Mouse (Mus musculus): ENCODE data around the gene Cklf. TPM values are rescaled to one million over a fixed set of nuclear protein-coding genes. Genes with fewer than 3 reads are reported as not detected.
"Not testable (repeated sequence)": the region's sequence is repeated elsewhere in the genome, so short reads cannot be mapped to it uniquely, and the experiment has no call there.

Gene Cklf
- polyA plus RNA-seq, 1 experiment from 2014 or later, result 16.7 TPM

DNA sequence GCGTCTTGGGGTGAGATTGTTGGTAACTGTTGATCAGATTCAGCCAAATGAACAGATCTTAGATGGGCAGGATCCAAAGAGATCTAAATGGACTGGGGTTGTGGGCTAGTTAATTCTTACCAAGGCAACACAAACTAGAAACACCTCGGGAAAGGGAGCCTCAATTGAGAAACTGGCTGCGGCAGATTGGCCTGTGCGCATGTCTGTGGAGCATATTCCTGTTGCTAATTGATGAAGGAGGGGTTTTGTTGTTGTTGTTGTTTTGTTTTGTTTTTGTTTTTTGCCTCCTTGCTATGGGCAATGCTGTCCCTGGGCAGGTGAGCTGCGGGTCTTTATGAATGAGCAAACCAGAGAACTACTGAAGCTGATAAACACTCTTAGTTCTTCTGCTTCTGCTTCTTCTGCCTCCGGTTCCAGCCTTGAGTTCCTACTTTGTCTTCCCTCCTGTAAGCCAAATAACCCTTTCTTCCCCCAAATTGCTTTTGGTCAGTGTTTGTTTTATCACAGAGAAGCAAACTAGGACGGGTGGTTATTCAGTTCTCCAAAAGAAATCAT lies 1.1 kb upstream of the Cklf start:
- Histone ChIP-seq H3K4me3 (ENCODE audit: low read depth, low read length) (no peak overlapping the region), H3K9me3 (replicated peaks; ENCODE audit: control insufficient read depth, low read length) (no peaks in the 10 kb centered on the region), H3K27ac (ENCODE audit: low read length) (no peak overlapping the region), H3K4me1 (ENCODE audit: control insufficient read depth, low read depth, low read length) (peaks cover 21% of the 10 kb centered on the region), H3K4me2 (ENCODE audit: low read depth, low read length) (no peak overlapping the region), H3K36me3 (ENCODE audit: control insufficient read depth, insufficient read depth) (no peaks in the 10 kb centered on the region), H3K27me3 (ENCODE audit: control insufficient read depth, insufficient read depth, low read depth, low read length) (no peaks in the 10 kb centered on the region), H3K9ac (ENCODE audit: low read depth, low read length) (no peak overlapping the region)
- ATAC-seq (ENCODE audit: low read depth), result no peak
- 71% methylated on average over 7 of the region's 7 CpGs for WGBS (ENCODE audit: insufficient replicate concordance)

DNA sequence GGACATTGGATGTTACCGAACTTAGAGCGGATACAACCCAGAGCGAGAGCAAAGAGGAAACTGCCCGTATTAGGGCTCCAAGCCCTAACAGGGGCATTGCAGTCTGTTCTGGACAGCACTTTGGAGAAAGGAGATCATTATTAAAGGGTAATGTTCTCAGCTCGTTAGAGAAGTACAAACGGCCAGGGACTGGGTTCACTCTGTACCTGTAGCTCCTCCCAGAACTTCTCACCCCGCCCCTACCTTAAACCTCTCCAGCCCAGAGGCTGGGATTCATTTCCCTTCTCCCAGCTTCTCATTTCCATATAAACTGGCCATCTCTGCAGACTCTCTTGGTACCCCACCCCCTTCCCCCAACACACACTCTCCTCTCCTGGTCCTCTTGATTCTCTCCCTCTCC lies 800 bp downstream of the Cklf start:
- H3K27ac ChIP-seq (ENCODE audit: low read length), result peak overlapping the region; percentile 90
- H3K27me3 ChIP-seq (ENCODE audit: control insufficient read depth, insufficient read depth, low read depth, low read length), result no peaks in the 10 kb centered on the region
- H3K4me3 ChIP-seq (ENCODE audit: low read depth, low read length), result peak overlapping the region; percentile 81
- peak overlapping the region; percentile 77 for H3K9ac ChIP-seq (ENCODE audit: low read depth, low read length)
- peaks cover 21% of the 10 kb centered on the region for H3K4me1 ChIP-seq (ENCODE audit: control insufficient read depth, low read depth, low read length)
- H3K4me2 ChIP-seq (ENCODE audit: low read depth, low read length), result peak overlapping the region; percentile 97
- no peaks in the 10 kb centered on the region for H3K9me3 ChIP-seq (replicated peaks; ENCODE audit: control insufficient read depth, low read length)
- no peak for ATAC-seq (ENCODE audit: low read depth)
- no peaks in the 10 kb centered on the region for H3K36me3 ChIP-seq (ENCODE audit: control insufficient read depth, insufficient read depth)
- WGBS (ENCODE audit: insufficient replicate concordance), result under 1% methylated on average over 7 of the region's 7 CpGs

DNA sequence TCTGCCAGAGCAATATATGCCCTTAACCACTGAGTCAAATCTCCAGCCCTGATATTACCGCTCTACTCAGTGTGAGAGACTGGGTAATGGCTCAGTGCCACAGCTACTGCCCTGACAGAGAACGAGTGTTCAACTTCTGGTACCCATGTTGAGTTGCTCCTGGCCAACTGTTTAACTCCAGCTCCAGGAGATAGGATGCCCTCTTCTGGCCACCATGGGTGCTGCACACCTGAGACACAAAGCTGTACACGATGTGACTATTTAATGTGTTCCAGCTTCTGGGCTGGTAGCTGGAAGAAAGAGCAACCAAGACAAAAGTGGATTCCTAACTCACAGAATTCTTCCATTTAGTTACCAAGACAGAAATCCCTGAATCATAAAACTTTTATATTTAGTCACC lies 2.4 kb downstream of the Cklf start:
- peaks cover 5% of the 10 kb centered on the region for H3K36me3 ChIP-seq (ENCODE audit: control insufficient read depth, insufficient read depth)
- H3K27ac ChIP-seq (ENCODE audit: low read length), result no peak overlapping the region
- H3K27me3 ChIP-seq (ENCODE audit: control insufficient read depth, insufficient read depth, low read depth, low read length), result no peaks in the 10 kb centered on the region
- no peak overlapping the region for H3K9ac ChIP-seq (ENCODE audit: low read depth, low read length)
- WGBS (ENCODE audit: insufficient replicate concordance), result 61% methylated on average over 3 of the region's 3 CpGs
- no peak for ATAC-seq (ENCODE audit: low read depth)
- H3K4me1 ChIP-seq (ENCODE audit: control insufficient read depth, low read depth, low read length), result peaks cover 9% of the 10 kb centered on the region
- H3K9me3 ChIP-seq (replicated peaks; ENCODE audit: control insufficient read depth, low read length), result no peaks in the 10 kb centered on the region
- no peak overlapping the region for H3K4me2 ChIP-seq (ENCODE audit: low read depth, low read length)
- no peak overlapping the region for H3K4me3 ChIP-seq (ENCODE audit: low read depth, low read length)

DNA sequence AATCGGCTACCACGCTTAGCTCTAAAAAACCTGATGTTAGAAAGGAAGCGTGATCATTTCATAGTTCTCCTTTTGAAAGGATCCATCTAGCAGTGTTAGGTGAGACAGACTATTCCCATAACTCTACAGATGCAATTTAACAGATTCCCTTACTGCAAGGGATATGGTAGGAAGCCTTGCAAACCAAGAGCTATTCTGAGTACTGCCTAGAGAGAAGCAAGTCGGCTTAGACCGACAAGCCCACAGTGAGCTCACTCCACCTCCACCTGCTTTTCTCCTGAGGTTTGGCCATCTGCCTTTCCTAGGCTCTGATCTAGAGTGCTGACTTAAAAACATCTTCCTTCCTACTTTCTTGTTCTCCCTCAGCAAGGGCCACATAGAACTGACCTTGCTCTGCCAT lies 11.1 kb downstream of the Cklf start:
- not testable (repeated sequence) for H3K27ac ChIP-seq (ENCODE audit: low read length); ATAC-seq (ENCODE audit: low read depth)
- WGBS (ENCODE audit: insufficient replicate concordance), result 76% methylated on average over 5 of the region's 5 CpGs

DNA sequence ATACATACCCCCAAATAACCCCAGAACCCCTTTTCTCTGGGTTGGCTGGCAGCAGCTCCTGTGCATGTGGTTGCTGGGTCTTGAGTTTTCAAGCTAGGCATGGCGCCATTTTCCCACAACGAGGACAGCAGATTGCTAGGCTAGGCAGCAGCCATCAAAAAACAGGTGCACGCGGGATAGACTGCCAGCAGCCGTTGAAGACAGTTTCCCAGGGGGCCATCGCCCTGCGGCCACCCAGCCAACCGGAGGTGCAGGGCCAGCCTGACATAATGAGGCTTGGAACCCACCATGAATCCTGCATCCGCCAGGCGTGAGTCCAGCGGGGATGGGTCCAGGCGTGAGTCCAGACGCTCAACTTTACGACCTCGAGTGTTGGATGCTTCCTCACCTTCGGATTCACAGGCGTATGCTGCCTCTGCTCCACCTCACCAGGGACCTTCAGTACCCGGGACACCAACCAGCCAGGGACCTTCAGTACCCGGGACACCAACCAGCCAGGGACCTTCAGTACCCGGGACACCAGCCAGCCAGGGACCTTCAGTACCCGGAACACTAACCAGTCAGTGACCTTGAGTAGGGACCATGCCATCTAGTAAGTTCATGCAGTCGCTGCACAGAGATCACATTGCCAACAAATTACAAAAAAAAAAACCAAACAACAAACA lies 13.7 kb downstream of the Cklf start:
- H3K36me3 ChIP-seq (ENCODE audit: control insufficient read depth, insufficient read depth); ATAC-seq (ENCODE audit: low read depth); H3K4me2 ChIP-seq (ENCODE audit: low read depth, low read length); H3K9me3 ChIP-seq (replicated peaks; ENCODE audit: control insufficient read depth, low read length); H3K4me1 ChIP-seq (ENCODE audit: control insufficient read depth, low read depth, low read length); H3K4me3 ChIP-seq (ENCODE audit: low read depth, low read length); H3K27me3 ChIP-seq (ENCODE audit: control insufficient read depth, insufficient read depth, low read depth, low read length); H3K9ac ChIP-seq (ENCODE audit: low read depth, low read length); H3K27ac ChIP-seq (ENCODE audit: low read length): not testable (repeated sequence)
- WGBS (ENCODE audit: insufficient replicate concordance), result 80% methylated on average over 22 of the region's 22 CpGs

More for the DNA sequence above, 11.1 kb downstream of the Cklf start:
- not testable (repeated sequence) for H3K4me2 ChIP-seq (ENCODE audit: low read depth, low read length); H3K9ac ChIP-seq (ENCODE audit: low read depth, low read length); H3K27me3 ChIP-seq (ENCODE audit: control insufficient read depth, insufficient read depth, low read depth, low read length); H3K36me3 ChIP-seq (ENCODE audit: control insufficient read depth, insufficient read depth); H3K9me3 ChIP-seq (replicated peaks; ENCODE audit: control insufficient read depth, low read length); H3K4me1 ChIP-seq (ENCODE audit: control insufficient read depth, low read depth, low read length); H3K4me3 ChIP-seq (ENCODE audit: low read depth, low read length)

DNA sequence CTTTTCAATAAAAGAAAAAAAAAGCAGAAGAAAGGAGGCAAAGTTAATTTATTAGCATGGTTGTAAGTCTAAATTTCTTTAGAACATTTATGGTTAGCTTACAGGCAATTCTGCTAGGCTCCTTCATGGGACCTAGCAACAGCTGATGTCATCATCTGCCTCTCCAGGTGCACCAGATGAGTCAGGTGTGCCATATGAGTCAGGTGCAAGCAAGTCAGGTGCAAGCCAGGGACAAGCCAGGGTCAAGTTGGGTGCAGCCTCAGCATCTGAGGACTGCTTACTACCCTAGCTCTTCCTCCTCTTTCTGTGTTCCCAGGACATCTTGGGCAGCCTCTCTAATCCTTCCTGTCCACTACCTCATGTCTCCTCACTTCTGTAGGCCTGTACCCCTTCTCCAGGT lies 17.7 kb downstream of the Cklf start:
- Histone ChIP-seq H3K4me1 (ENCODE audit: control insufficient read depth, low read depth, low read length) (no peaks in the 10 kb centered on the region), H3K27ac (ENCODE audit: low read length) (no peak overlapping the region), H3K36me3 (ENCODE audit: control insufficient read depth, insufficient read depth) (no peaks in the 10 kb centered on the region), H3K4me3 (ENCODE audit: low read depth, low read length) (no peak overlapping the region), H3K9me3 (replicated peaks; ENCODE audit: control insufficient read depth, low read length) (no peaks in the 10 kb centered on the region), H3K9ac (ENCODE audit: low read depth, low read length) (no peak overlapping the region), H3K27me3 (ENCODE audit: control insufficient read depth, insufficient read depth, low read depth, low read length) (no peaks in the 10 kb centered on the region), H3K4me2 (ENCODE audit: low read depth, low read length) (no peak overlapping the region)
- ATAC-seq (ENCODE audit: low read depth), result no peak

DNA sequence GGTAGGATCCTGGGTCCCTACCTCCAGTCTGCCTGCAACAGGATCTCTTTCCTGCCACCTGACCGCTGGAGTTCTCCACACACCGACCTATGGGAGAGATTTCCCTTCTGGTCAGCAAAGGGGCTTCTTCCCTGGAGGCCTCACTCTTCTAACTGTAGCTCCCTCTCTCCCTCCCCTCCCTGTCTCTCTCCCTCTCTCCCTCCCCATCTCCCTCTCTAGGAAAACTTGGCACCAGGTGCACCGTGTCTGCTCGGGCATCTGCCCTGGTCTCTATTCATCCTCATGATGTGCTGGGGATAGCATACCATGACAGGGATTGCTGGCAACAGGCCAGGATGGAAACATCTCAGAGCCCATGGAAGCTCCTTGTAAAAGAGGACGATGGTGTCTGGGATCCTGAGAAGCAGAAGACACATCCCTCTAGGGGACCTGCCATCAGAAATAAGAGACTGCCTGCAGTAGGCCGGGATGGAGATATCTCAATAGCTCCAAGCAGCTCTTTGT lies 18.3 kb downstream of the Cklf start:
- Histone ChIP-seq H3K9me3 (replicated peaks; ENCODE audit: control insufficient read depth, low read length) (no peaks in the 10 kb centered on the region), H3K4me3 (ENCODE audit: low read depth, low read length) (no peak overlapping the region), H3K36me3 (ENCODE audit: control insufficient read depth, insufficient read depth) (no peaks in the 10 kb centered on the region), H3K4me1 (ENCODE audit: control insufficient read depth, low read depth, low read length) (no peaks in the 10 kb centered on the region), H3K4me2 (ENCODE audit: low read depth, low read length) (no peak overlapping the region), H3K27me3 (ENCODE audit: control insufficient read depth, insufficient read depth, low read depth, low read length) (no peaks in the 10 kb centered on the region), H3K27ac (ENCODE audit: low read length) (no peak overlapping the region), H3K9ac (ENCODE audit: low read depth, low read length) (no peak overlapping the region)
- ATAC-seq (ENCODE audit: low read depth), result no peak
- 79% methylated on average over 6 of the region's 6 CpGs for WGBS (ENCODE audit: insufficient replicate concordance)

DNA sequence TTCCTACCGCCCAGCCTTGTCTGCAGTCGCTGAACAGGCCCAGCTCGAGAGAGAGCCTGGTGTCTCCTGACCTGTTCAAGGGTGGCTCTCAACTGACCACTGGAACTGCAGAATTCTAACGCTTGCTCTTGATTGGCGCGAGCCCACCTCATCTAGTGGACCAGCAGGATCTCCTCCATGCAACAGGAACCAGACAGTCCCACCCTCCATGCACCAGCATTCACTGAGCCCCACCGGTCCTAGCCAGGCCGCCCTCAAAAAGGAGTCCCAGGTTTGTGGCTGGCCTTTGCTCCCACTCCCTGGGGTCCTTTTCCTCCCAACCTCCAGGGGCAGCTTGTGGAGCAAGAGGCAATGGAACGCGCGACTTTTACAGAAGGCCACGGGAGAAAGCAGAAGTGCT lies 42.4 kb downstream of the Cklf start, which contains the start of gene Cmtm2a:
Gene Cmtm2a (minus strand): TSS at position 101 of the 400 bp plus-strand sequence.
- not testable (repeated sequence) for H3K27me3 ChIP-seq (ENCODE audit: control insufficient read depth, insufficient read depth, low read depth, low read length); H3K27ac ChIP-seq (ENCODE audit: low read length); H3K36me3 ChIP-seq (ENCODE audit: control insufficient read depth, insufficient read depth); H3K4me2 ChIP-seq (ENCODE audit: low read depth, low read length); H3K9me3 ChIP-seq (replicated peaks; ENCODE audit: control insufficient read depth, low read length); H3K4me1 ChIP-seq (ENCODE audit: control insufficient read depth, low read depth, low read length); H3K9ac ChIP-seq (ENCODE audit: low read depth, low read length); H3K4me3 ChIP-seq (ENCODE audit: low read depth, low read length); ATAC-seq (ENCODE audit: low read depth)
- 70% methylated on average over 12 of the region's 12 CpGs for WGBS (ENCODE audit: insufficient replicate concordance)

DNA sequence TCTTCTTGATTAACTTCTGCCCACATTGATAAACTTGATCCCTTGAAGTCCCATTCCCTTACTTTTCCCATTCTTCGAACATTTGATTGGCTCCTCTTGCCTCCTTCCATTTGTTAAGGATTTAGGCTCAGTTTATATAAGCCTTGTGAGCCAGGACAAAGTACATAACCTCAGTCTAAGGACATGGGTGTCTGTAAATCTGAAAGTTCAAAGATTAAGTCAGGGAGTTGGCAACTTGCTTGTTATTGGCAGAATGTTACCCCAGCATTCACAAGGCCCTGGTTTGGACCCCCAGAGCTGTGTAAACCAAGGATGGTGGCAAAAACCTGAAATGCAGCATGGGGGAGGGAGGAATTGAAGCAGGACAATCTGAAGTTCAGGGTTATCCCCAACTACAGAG lies 43.7 kb downstream of the Cklf start:
- 57% methylated on average over 1 of the region's 1 CpGs for WGBS (ENCODE audit: insufficient replicate concordance)
- Histone ChIP-seq H3K27ac (ENCODE audit: low read length) (no peak overlapping the region), H3K27me3 (ENCODE audit: control insufficient read depth, insufficient read depth, low read depth, low read length) (no peaks in the 10 kb centered on the region), H3K9ac (ENCODE audit: low read depth, low read length) (no peak overlapping the region), H3K4me2 (ENCODE audit: low read depth, low read length) (no peak overlapping the region), H3K9me3 (replicated peaks; ENCODE audit: control insufficient read depth, low read length) (no peaks in the 10 kb centered on the region), H3K4me3 (ENCODE audit: low read depth, low read length) (no peak overlapping the region), H3K4me1 (ENCODE audit: control insufficient read depth, low read depth, low read length) (no peaks in the 10 kb centered on the region), H3K36me3 (ENCODE audit: control insufficient read depth, insufficient read depth) (no peaks in the 10 kb centered on the region)
- ATAC-seq (ENCODE audit: low read depth), result no peak

Data from liver, embryonic 16.5 days (tissue).